Mouse (Mus musculus) lung, postnatal 0 days (tissue): ENCODE results near the gene Zfp131. TPM values are rescaled to one million over a fixed set of nuclear protein-coding genes. Genes with fewer than 3 reads are reported as not detected.
"Not testable (repeated sequence)": the region's sequence is repeated elsewhere in the genome, so short reads cannot be mapped to it uniquely, and the experiment has no call there.

Source experiments
- ATAC-seq: fragments of 200-750 bp; cut with Nextera tagmentation; 2 replicates; pipeline ENCODE4 v1.8.0; 2017; ENCODE audit warnings: moderate library complexity
- DNase-seq: peaks from one replicate; pipeline ENCODE4 v3.0.0-alpha.2; 2016; ENCODE audit warnings: low spot score
- H3K27ac ChIP-seq: fragments of 300-500 bp; sonication (generic); 2 replicates; pipeline ENCODE4 v1.5.1; 2014; ENCODE audit warnings: antibody characterized with exemption, mild to moderate bottlenecking, low read length, mixed read lengths
- H3K27me3 ChIP-seq: fragments of 300-500 bp; sonication (generic); replicated peaks from 2 replicates; pipeline ENCODE4 v1.6.1; 2014; ENCODE audit warnings: low read length, mixed read lengths; ENCODE audit not compliant: insufficient read depth
- H3K36me3 ChIP-seq: fragments of 300-500 bp; sonication (generic); 2 replicates; pipeline ENCODE4 v1.6.1; 2014; ENCODE audit warnings: low read length, mixed read lengths; ENCODE audit not compliant: insufficient read depth
- H3K4me1 ChIP-seq: fragments of 300-500 bp; sonication (generic); 2 replicates; pipeline ENCODE4 v1.6.1; 2014; ENCODE audit warnings: antibody characterized with exemption, low read depth, low read length, mixed read lengths; ENCODE audit not compliant: insufficient read depth
- H3K4me2 ChIP-seq: fragments of 300-500 bp; sonication (generic); replicated peaks from 2 replicates; pipeline ENCODE4 v1.6.1; 2014; ENCODE audit warnings: low read depth, mild to moderate bottlenecking, low read length, moderate library complexity, mixed read lengths
- H3K4me3 ChIP-seq: fragments of 300-500 bp; sonication (generic); 2 replicates; pipeline ENCODE4 v1.5.1; 2014; ENCODE audit warnings: low read depth, low read length
- H3K9ac ChIP-seq: fragments of 300-500 bp; sonication (generic); replicated peaks from 2 replicates; pipeline ENCODE4 v1.6.1; 2014; ENCODE audit warnings: low read depth, mild to moderate bottlenecking
- H3K9me3 ChIP-seq: fragments of 300-500 bp; sonication (generic); 2 replicates; pipeline ENCODE4 v1.6.1; 2016; ENCODE audit warnings: low read length, mixed read lengths
- CTCF ChIP-seq: IDR thresholded peaks from 2 replicates; pipeline ENCODE4 v1.5.1; 2016; ENCODE audit warnings: antibody characterized with exemption, mild to moderate bottlenecking
- EP300 ChIP-seq: IDR thresholded peaks from 2 replicates; pipeline ENCODE4 v1.6.1; 2016; ENCODE audit warnings: antibody characterized with exemption, mild to moderate bottlenecking, control low read depth
- WGBS: fragments of 180-500 bp; shearing (Covaris S2); extraction: QIAGEN DNeasy Blood & Tissue Kit; methylation state at CpG from one replicate; pipeline ENCODE4 v1.1.7; 2014; 5-methylcytosine and 5-hydroxymethylcytosine counted together
- polyA plus RNA-seq: library from polyadenylated mRNA; unstranded; fragments of >200 nt; fragmentation: Nextera tagmentation; extraction: Ambion mirVana; gene quantifications from 2 replicates; pipeline ENCODE4 v1.2.1, GENCODE M21; 2015

Gene Zfp131
- polyA plus RNA-seq = 25.0 and 25.2 TPM in 2 replicates

GRCm38 (mm10) chr13:119790761-119791579, at the start of gene Zfp131:
Gene Zfp131, minus strand, starts transcription at chr13:119790889.
- Histone ChIP-seq H3K4me3 (peak within 1 kb of the TSS; percentile 76), H3K4me1 (peaks cover 9% of the 10 kb centered on the region; the same call in 1 of the 2 replicates), H3K27ac (peak within 1 kb of the TSS; percentile 96), H3K27me3 (no peaks in the 10 kb centered on the region), H3K9ac (peak within 1 kb of the TSS; percentile 88), H3K4me2 (peak within 1 kb of the TSS; percentile 88), H3K36me3 (peaks cover 4% of the 10 kb centered on the region; the same call in 1 of the 2 replicates), H3K9me3 (no peaks in the 10 kb centered on the region)
- no peak for TF ChIP-seq CTCF
- no peak for TF ChIP-seq EP300
- WGBS = under 1% methylated on average over 47 of the region's 86 CpGs
- ATAC-seq = peak; percentile 98
- peak; percentile 98 for DNase-seq

- WGBS = 14% methylated on average over 6 of the region's 6 CpGs
- not testable (repeated sequence) for H3K4me2 ChIP-seq, H3K9me3 ChIP-seq, H3K4me1 ChIP-seq, DNase-seq, ATAC-seq, H3K27ac ChIP-seq, H3K36me3 ChIP-seq, H3K9ac ChIP-seq, H3K4me3 ChIP-seq, H3K27me3 ChIP-seq
- TF ChIP-seq CTCF = peak; percentile 42
Observed at GRCm38 (mm10) chr13:119839982-119840381, 49.3 kb upstream of the Zfp131 start.

GRCm38 (mm10) chr13:119837719-119838337, 47.1 kb upstream of the Zfp131 start:
- DNase-seq, H3K4me2 ChIP-seq: not testable (repeated sequence)
- WGBS = 4% methylated on average over 14 of the region's 23 CpGs

GRCm38 (mm10) chr13:119836324-119836811, 45.7 kb upstream of the Zfp131 start:
- H3K9me3 ChIP-seq, DNase-seq, H3K4me1 ChIP-seq, H3K36me3 ChIP-seq, H3K9ac ChIP-seq, H3K27ac ChIP-seq, H3K27me3 ChIP-seq: not testable (repeated sequence)
- peak overlapping the region; percentile 36; the same call in 1 of the 2 replicates for H3K4me2 ChIP-seq
- ATAC-seq = peak; percentile 52
- 14% methylated on average over 21 of the region's 23 CpGs for WGBS
- H3K4me3 ChIP-seq = peak overlapping the region; percentile 17; the same call in 1 of the 2 replicates
- peak; percentile 50 for TF ChIP-seq CTCF

More at GRCm38 (mm10) chr13:119837719-119838337, 47.1 kb upstream of the Zfp131 start:
- H3K9me3 ChIP-seq, H3K36me3 ChIP-seq, H3K4me1 ChIP-seq, H3K27me3 ChIP-seq, H3K9ac ChIP-seq, H3K27ac ChIP-seq, H3K4me3 ChIP-seq: not testable (repeated sequence)
- TF ChIP-seq CTCF = peak; percentile 46
- peak; percentile 57; the same call in 1 of the 2 replicates for ATAC-seq

GRCm38 (mm10) chr13:119835320-119836056, 44.8 kb upstream of the Zfp131 start, which contains the start of gene D13Ertd608e:
Gene D13Ertd608e, plus strand, starts transcription at chr13:119836006.
- DNase-seq = peak; percentile 46
- H3K4me3 ChIP-seq = peak within 1 kb of the TSS; percentile 17; the same call in 1 of the 2 replicates

GRCm38 (mm10) chr13:119830116-119830515, 39.4 kb upstream of the Zfp131 start, which contains the start of gene AF067063:
Gene AF067063, minus strand, starts transcription at chr13:119830216.
- not testable (repeated sequence) for ATAC-seq, H3K4me3 ChIP-seq, DNase-seq

More at GRCm38 (mm10) chr13:119835320-119836056, 44.8 kb upstream of the Zfp131 start, which contains the start of gene D13Ertd608e:
- WGBS = 12% methylated on average over 18 of the region's 25 CpGs
- H3K9me3 ChIP-seq, H3K27ac ChIP-seq, H3K27me3 ChIP-seq, H3K4me1 ChIP-seq, H3K9ac ChIP-seq, H3K36me3 ChIP-seq: not testable (repeated sequence)
- peak; percentile 55 for ATAC-seq
- H3K4me2 ChIP-seq = peak within 1 kb of the TSS; percentile 36; the same call in 1 of the 2 replicates
- TF ChIP-seq CTCF = peak; percentile 62

More at GRCm38 (mm10) chr13:119830116-119830515, 39.4 kb upstream of the Zfp131 start, which contains the start of gene AF067063:
- not testable (repeated sequence) for H3K4me1 ChIP-seq, H3K27ac ChIP-seq, H3K9me3 ChIP-seq, H3K9ac ChIP-seq, H3K27me3 ChIP-seq, H3K36me3 ChIP-seq, H3K4me2 ChIP-seq
